Mouse (Mus musculus) cortical plate, adult 2 months (tissue): ENCODE data around the gene Stox2.

ENCODE experiments used
- CTCF ChIP-seq: fragments of 200-500 bp; IDR thresholded peaks from 2 replicates; pipeline ENCODE4 v1.5.1; 2011; ENCODE audit warnings: mild to moderate bottlenecking, control low read depth, low read length; ENCODE audit not compliant: insufficient read depth; ENCODE audit errors: extremely low read depth
- POLR2A ChIP-seq: fragments of 200-500 bp; IDR thresholded peaks from 2 replicates; pipeline ENCODE4 v1.6.1; 2011; ENCODE audit warnings: mild to moderate bottlenecking, low read length, control low read depth; ENCODE audit not compliant: insufficient read depth; ENCODE audit errors: extremely low read depth

GRCm38 (mm10) chr8:47482354-47483071 is 36.4 kb upstream of the Stox2 start:
- TF ChIP-seq POLR2A (no peak), CTCF (no peak)
